Mouse (Mus musculus) frontal cortex, postnatal 25 days (tissue): Measurements from ENCODE around the gene Prickle2.

Source experiments
- DNase-seq, 2 experiments: peaks; one replicate each; pipeline ENCODE4 v3.0.0; 2022; ENCODE audit warnings: low spot score in 2 of 2

Gene Prickle2

DNA sequence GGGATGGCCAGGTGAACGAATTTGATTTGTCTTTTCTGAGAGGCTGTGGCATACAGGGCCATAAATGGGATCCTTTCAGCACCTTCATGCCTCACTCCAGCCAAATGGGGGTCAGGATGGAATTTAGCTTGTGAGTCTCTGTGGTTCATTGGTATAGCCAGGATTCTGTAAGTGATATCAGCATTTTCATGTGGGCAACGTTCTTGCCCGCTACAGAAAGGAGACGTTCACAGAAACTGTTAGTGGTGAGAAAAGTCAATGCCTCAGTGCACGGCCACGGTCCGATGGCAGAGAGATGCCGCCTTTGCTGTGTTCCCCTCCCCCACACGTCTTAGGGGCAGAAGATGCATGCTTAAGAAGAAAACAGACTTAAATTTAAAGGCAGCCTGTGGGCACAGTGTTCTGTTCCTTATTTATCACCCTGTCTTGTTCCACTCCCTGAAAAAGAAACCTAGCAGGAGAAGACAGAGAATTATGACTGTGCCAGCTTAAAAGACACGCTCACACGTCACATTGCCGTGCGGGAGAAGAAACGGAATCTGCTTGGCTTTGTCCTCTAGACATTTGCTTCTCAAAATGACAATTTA is 322.7 kb downstream of the Prickle2 start:
- DNase-seq, result peak in 1 of 2 experiments; percentile 31

DNA sequence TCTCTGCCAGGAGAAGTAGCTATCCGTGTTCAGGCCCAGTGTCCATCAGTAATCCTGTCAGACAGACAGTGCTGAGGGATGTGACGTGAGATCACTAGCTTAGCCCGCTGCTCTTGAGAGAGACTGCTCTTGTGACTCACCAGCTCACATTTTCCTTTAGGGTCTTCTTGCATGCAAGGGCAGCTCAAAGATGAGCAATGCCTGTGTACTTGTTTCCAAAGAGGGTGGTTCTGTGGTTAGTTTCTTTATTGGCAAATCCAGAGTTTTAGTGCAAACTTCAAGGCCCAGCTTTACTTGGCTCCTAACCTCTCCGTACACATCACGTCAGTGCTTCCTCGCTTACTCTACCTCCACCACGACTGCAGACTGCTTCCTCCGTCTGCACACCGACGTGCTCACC is 324.9 kb downstream of the Prickle2 start:
- DNase-seq, result no peak

DNA sequence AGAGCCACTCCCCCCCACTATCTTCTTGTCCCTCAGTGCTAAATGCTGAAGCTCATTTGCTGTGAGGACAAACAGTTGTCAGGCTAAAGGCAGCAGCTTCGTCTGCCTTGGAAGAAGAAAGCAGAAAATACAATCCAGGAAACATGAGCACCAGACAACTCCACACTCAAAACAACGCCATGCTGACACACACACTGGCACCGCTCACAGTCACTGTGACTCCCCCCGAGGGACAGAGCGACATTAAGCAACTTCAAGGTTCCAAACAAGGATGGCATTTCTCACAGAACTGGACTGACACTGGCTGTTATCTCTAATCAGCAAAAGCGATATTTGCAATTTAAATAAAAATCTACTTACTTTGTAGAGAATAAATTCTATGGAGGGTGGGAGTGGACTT is 331.1 kb downstream of the Prickle2 start:
- no peak for DNase-seq

DNA sequence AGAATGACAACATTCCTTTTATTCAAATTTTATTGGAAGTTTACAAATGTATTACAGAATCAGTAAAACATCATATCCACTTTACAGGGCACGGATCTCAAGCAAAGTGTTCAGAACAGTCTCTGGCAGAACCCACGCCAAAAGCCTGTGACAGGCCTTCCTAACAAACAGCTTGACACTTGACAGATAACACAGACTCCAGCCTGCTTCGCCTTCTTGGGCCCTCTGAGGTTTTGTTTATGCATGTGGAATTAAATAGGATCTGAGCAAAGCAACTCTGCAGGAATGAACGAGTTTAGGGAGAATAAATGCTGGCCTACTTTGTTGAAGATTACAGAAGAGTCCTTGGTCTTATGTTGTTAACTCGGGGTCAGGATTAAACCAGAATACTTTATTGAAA is 335.1 kb downstream of the Prickle2 start:
- no peak for DNase-seq

DNA sequence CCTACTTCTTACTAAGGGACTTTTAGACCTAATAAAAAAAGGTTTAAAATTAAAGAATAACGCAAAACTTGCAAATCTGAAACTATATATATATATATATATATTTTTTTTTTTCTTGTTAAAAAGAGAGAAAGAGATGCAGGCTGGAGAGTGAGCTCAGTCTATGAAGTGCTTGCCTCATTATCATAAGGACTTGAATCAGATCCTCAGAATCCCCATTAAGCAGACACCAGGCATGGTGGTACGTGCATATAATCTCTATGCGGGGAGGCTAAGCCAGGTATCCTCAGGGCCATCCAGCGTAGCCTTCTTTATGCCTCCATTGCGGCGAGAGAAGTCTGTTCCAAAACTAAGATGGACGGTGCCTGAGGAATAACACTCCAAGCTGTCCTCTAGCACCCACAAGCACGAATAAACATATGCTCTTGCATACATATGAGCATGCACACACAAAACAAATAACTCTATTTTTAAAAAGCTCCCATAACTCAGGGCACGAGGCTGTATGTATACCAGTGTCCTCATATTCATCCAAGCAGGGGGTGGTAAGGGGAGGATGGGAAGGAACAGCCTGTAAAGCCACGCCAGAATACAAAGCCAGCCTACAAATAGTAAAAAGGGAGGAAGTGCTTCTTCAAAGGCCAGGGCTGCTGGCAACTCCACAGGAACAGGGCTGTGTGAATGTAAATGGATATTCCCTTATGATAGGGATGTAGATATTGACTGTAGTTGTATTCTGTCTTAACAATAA is 358.5 kb downstream of the Prickle2 start:
- no peak for DNase-seq

DNA sequence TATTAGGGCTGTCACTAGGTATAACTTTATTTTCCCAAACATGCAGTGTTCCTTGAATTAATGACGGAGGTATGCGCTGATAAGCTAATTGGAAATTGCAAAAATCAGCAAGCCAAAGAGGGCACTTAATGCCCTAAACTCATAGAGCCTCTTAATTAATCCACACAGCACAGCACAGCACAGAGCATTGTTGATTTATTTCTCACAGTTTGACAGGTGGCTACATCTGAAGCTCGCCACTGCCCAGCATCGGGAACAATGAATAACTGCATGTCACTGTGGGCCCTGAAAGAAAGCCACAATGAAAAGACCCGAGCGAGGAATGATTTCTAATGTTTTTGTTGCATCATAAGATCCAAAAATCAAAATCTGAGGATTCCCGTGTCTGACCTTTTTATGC is 359.2 kb downstream of the Prickle2 start:
- DNase-seq, result no peak

DNA sequence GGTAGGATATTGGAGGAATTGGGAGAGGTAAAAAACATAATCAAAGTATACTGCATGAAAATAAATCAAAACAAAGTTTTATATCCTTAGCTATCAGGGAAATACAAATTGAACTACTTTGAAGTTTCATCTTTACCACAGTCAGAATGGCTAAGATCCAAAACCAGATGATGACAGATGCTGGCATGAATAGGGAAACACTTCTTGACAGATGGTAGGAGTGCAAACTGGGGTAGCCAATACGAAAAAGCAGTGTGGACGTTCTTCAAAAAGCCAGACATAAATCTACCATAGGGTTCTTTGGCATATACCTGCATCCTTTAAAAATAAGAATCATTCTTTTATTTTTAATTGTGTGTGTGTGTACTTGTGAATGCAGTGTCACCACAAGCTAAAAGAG is 360.8 kb downstream of the Prickle2 start:
- DNase-seq, result no peak

DNA sequence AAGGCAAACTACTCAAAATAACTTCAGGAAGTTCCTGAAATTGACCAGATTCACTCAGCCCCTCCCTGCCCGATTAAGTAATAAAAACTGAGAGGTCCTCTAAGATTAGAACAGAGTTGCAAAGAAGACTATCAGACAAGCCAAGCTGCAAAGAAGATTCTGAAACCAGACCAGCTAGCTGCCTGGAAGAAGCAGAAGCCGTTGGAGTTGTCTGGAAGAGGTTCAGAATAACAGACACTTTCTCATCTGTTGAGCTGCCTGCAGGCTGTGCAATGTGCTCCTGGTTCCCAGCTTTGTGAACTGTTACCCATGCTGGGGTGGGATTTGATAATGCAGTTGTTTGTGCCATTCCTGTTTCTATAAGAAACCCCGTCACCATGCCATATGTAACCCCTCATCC is 361.4 kb downstream of the Prickle2 start:
- no peak for DNase-seq
